Mouse (Mus musculus) CH12.LX (cell line): ENCODE results near the gene Scube3. TPM values are rescaled to one million over a fixed set of nuclear protein-coding genes. Genes with fewer than 3 reads are reported as not detected.

Experiments used
- DNase-seq: peaks from one replicate; pipeline ENCODE4 v3.0.0-alpha.2; 2013; ENCODE audit errors: extremely low read depth
- H3K27ac ChIP-seq: 2 replicates; pipeline ENCODE4 v1.5.1; 2012; ENCODE audit warnings: low read depth, mild to moderate bottlenecking, control low read depth, moderate library complexity; ENCODE audit not compliant: insufficient read depth
- H3K27me3 ChIP-seq: replicated peaks from 2 replicates; pipeline ENCODE3; 2012; ENCODE audit warnings: inconsistent platforms
- H3K36me3 ChIP-seq, 2 experiments: replicated peaks in 1 of 2; 2 replicates each; pipeline versions ENCODE3 to v1.6.1; 2012; ENCODE audit warnings: inconsistent platforms in 1 of 2, low read length in 1 of 2, mild to moderate bottlenecking in 1 of 2, mixed read lengths in 1 of 2, moderate library complexity in 1 of 2; ENCODE audit not compliant: control insufficient read depth in 1 of 2, insufficient read depth in 1 of 2
- H3K4me1 ChIP-seq, 2 experiments: 2 replicates each; pipeline ENCODE4 v1.6.1; 2012; ENCODE audit warnings: inconsistent platforms in 1 of 2, moderate library complexity in 1 of 2; ENCODE audit not compliant: insufficient read depth in 2 of 2, control insufficient read depth in 1 of 2
- H3K4me2 ChIP-seq: 2 replicates; pipeline ENCODE4 v1.6.1; 2012; ENCODE audit warnings: low read depth, mild to moderate bottlenecking, control low read depth; ENCODE audit not compliant: poor library complexity, insufficient read depth, severe bottlenecking
- H3K4me3 ChIP-seq, 3 experiments: fragments of 150-350 bp in 1 of 3; sonication (generic) in 1 of 3; replicated peaks in 1 of 3; 2 replicates each; pipeline versions ENCODE3 to v1.5.1; 2011 to 2012; ENCODE audit warnings: low read depth in 2 of 3, low read length in 2 of 3, mild to moderate bottlenecking in 2 of 3, moderate library complexity in 2 of 3, control low read depth in 1 of 3, improper control_type of control experiment in 1 of 3, inconsistent platforms in 1 of 3, mixed read lengths in 1 of 3; ENCODE audit not compliant: poor library complexity in 1 of 3
- H3K79me2 ChIP-seq: replicated peaks from 2 replicates; pipeline ENCODE4 v1.6.1; 2012; ENCODE audit warnings: mild to moderate bottlenecking, moderate library complexity; ENCODE audit not compliant: control insufficient read depth, poor library complexity, insufficient read depth, severe bottlenecking; ENCODE audit errors: extremely low read depth
- H3K9ac ChIP-seq: 2 replicates; pipeline ENCODE4 v1.6.1; 2012; ENCODE audit warnings: low read depth, mild to moderate bottlenecking, control low read depth, moderate library complexity; ENCODE audit not compliant: insufficient read depth
- H3K9me3 ChIP-seq: replicated peaks from 2 replicates; pipeline ENCODE3; 2012; ENCODE audit warnings: low read length, inconsistent platforms, mixed read lengths
- BHLHE40 ChIP-seq: IDR thresholded peaks from 2 replicates; pipeline ENCODE4 v1.6.1; 2011; ENCODE audit warnings: mild to moderate bottlenecking, low read depth, low read length, improper control_type of control experiment
- CHD1 ChIP-seq: IDR thresholded peaks from 2 replicates; pipeline ENCODE4 v1.6.1; 2012; ENCODE audit warnings: low read depth, low read length, improper control_type of control experiment, inconsistent platforms
- ELF1 ChIP-seq: IDR thresholded peaks from 2 replicates; pipeline ENCODE4 v1.6.1; 2014; ENCODE audit warnings: low read depth, mild to moderate bottlenecking, inconsistent platforms, low read length, improper control_type of control experiment
- JUN ChIP-seq: IDR thresholded peaks from 2 replicates; pipeline ENCODE4 v1.6.1; 2011; ENCODE audit warnings: low read depth, mild to moderate bottlenecking, low read length, improper control_type of control experiment, moderate library complexity; ENCODE audit not compliant: insufficient read depth
- JUND ChIP-seq: conservative IDR thresholded peaks from 2 replicates; pipeline ENCODE4 v1.6.1; 2011; ENCODE audit warnings: low read depth, low read length, improper control_type of control experiment
- MAZ ChIP-seq: IDR thresholded peaks from 2 replicates; pipeline ENCODE4 v1.6.1; 2012; ENCODE audit warnings: low read depth, mild to moderate bottlenecking, inconsistent platforms, low read length, improper control_type of control experiment, moderate library complexity
- MXI1 ChIP-seq: IDR thresholded peaks from 2 replicates; pipeline ENCODE4 v1.6.1; 2011; ENCODE audit warnings: mild to moderate bottlenecking, low read depth, low read length, improper control_type of control experiment
- NRF1 ChIP-seq: IDR thresholded peaks from 2 replicates; pipeline ENCODE4 v1.6.1; 2014; ENCODE audit warnings: low read depth, mild to moderate bottlenecking, inconsistent platforms, low read length, improper control_type of control experiment, moderate library complexity
- POLR2A ChIP-seq: IDR thresholded peaks from 2 replicates; pipeline ENCODE4 v1.6.1; 2011; ENCODE audit warnings: low read depth, mild to moderate bottlenecking, improper control_type of control experiment, low read length
- POLR2AphosphoS2 ChIP-seq: IDR thresholded peaks from 2 replicates; pipeline ENCODE4 v1.6.1; 2011; ENCODE audit warnings: low read depth, low read length, improper control_type of control experiment
- SMC3 ChIP-seq: IDR thresholded peaks from 2 replicates; pipeline ENCODE4 v1.6.1; 2011; ENCODE audit warnings: low read depth, low read length, improper control_type of control experiment
- UBTF ChIP-seq: IDR thresholded peaks from 2 replicates; pipeline ENCODE4 v1.6.1; 2012; ENCODE audit warnings: low read depth, mild to moderate bottlenecking, inconsistent platforms, low read length, improper control_type of control experiment, moderate library complexity
- USF1 ChIP-seq: IDR thresholded peaks from 2 replicates; pipeline ENCODE4 v1.6.1; 2014; ENCODE audit warnings: low read depth, mild to moderate bottlenecking, inconsistent platforms, low read length, improper control_type of control experiment
- ZMIZ1 ChIP-seq: IDR thresholded peaks from 2 replicates; pipeline ENCODE4 v1.6.1; 2012; ENCODE audit warnings: low read depth, mild to moderate bottlenecking, inconsistent platforms, low read length, improper control_type of control experiment
- dilution Hi-C: fragments of 300-500 bp; cut with MboI; formaldehyde crosslinking; loops from 2 replicates; pipeline ENCODE4 v1.14.3; 2020; ENCODE audit warnings: low sequenced_read_pairs; ENCODE audit not compliant: extremely low pct_unique_long_range_greater_than_20kb, extremely low pct_ligation_motif_present
- in situ Hi-C: fragments of 300-500 bp; cut with MboI; formaldehyde crosslinking; loops from 3 replicates; pipeline ENCODE4 v1.14.3; 2019; ENCODE audit warnings: low sequenced_read_pairs, low pct_ligation_motif_present, low pct_unique_long_range_greater_than_20kb, mixed read lengths
- polyA plus RNA-seq: library from polyadenylated mRNA; unstranded; fragments of >175 nt; gene quantifications from 2 replicates; pipeline ENCODE4 v1.2.1, GENCODE M21; 2012; ENCODE audit warnings: low read depth; ENCODE audit not compliant: insufficient read length
- total RNA-seq, 2 experiments: library from RNA; depleted of rRNA; stranded (reverse); fragments of 300-350 nt in 1 of 2; fragments of >200 nt in 1 of 2; gene quantifications; 2 replicates each; pipeline ENCODE4 v1.2.3; 2012 to 2014

The Scube3 gene
- total and polyA plus RNA-seq, 3 experiments, result 0.08 to 0.19 TPM; not detected in 1

GRCm38 (mm10) chr17:28138685-28139084 lies 3.3 kb upstream of the Scube3 start:
- in situ Hi-C loops (no loop called here), dilution Hi-C loops (no loop called here)
- H3K36me3 ChIP-seq, result no peaks in the 10 kb centered on the region
- H3K4me2 ChIP-seq, result no peak overlapping the region
- H3K4me3 ChIP-seq, result no peak overlapping the region
- DNase-seq, result no peak
- no peak overlapping the region for H3K9ac ChIP-seq
- peaks cover 3% of the 10 kb centered on the region for H3K9me3 ChIP-seq
- TF ChIP-seq POLR2A, result no peak
- no peak for TF ChIP-seq MXI1
- no peak for TF ChIP-seq UBTF
- TF ChIP-seq POLR2AphosphoS2, result no peak
- TF ChIP-seq NRF1, result no peak
- no peak for TF ChIP-seq USF1
- TF ChIP-seq ELF1, result no peak
- peaks cover 89% of the 10 kb centered on the region for H3K27me3 ChIP-seq
- H3K4me1 ChIP-seq, result peaks cover under 1 to 9% of the 10 kb centered on the region in 2 experiments; a peak in 3 of 4 replicates
- H3K27ac ChIP-seq, result no peak overlapping the region
- no peaks in the 10 kb centered on the region for H3K79me2 ChIP-seq

DNA sequence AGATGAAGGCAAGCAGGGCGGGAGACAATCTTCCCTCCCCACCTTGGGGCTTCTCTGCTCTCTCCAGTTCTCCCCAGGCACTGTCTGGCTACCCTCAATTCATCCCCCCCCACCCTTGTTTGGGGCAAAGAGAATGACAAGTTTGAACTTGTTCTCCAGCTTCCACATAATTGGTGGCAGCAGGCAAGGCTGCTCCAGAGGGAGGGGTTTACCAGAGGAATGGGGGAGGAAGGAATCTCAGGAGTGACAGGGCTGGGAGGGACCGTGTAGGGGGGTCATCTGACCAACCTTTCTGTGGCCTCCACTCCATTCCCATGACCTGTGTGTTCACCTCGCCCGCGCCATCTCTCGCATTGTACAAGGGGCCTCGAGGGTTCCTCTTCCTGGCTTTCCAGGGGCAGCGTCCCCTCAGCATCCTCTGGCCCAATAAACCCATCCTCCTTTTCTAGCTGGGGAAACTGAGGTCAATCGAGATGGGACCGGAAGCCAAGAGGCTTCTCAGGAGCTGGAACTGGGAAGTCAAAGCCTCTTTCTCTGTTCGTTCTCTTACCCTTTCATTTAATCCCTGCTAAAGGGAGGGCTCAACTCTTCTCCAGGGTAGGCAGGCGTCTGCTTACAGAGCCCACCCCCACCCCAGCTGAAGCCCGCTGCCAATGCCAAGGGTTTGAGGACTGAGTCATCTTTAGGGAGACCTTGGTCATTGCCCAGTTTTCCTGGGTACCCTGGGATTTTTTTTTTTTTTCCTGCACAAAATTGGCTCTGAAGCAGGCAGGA lies 1.3 kb upstream of the Scube3 start:
- H3K36me3 ChIP-seq, result no peaks in the 10 kb centered on the region
- TF ChIP-seq JUN (no peak), SMC3 (no peak), CHD1 (no peak), MXI1 (no peak)
- no peak overlapping the region for H3K27ac ChIP-seq
- H3K79me2 ChIP-seq, result no peaks in the 10 kb centered on the region
- no peak for DNase-seq
- in situ Hi-C loops, result no loop called here
- H3K9me3 ChIP-seq, result peaks cover 3% of the 10 kb centered on the region
- H3K4me2 ChIP-seq, result no peak overlapping the region
- dilution Hi-C loops, result no loop called here
- H3K27me3 ChIP-seq, result peaks cover 87% of the 10 kb centered on the region
- H3K4me1 ChIP-seq, result peaks cover 6 to 18% of the 10 kb centered on the region in 2 experiments
- no peak overlapping the region for H3K4me3 ChIP-seq
- H3K9ac ChIP-seq, result no peak overlapping the region

- in situ Hi-C loops, result no loop called here
- Histone ChIP-seq H3K9me3 (peaks cover 3% of the 10 kb centered on the region), H3K9ac (no peak overlapping the region), H3K79me2 (no peaks in the 10 kb centered on the region), H3K4me1 (peaks cover 8 to 22% of the 10 kb centered on the region in 2 experiments), H3K4me2 (no peak overlapping the region), H3K4me3 (no peak overlapping the region), H3K36me3 (no peaks in the 10 kb centered on the region), H3K27me3 (peaks cover 88% of the 10 kb centered on the region), H3K27ac (no peak overlapping the region)
- dilution Hi-C loops, result no loop called here
- no peak for TF ChIP-seq JUND
- TF ChIP-seq ELF1, result no peak
- no peak for TF ChIP-seq MAZ
- TF ChIP-seq POLR2AphosphoS2, result no peak
- no peak for TF ChIP-seq BHLHE40
- no peak for TF ChIP-seq ZMIZ1
- no peak for DNase-seq
Measured at GRCm38 (mm10) chr17:28141205-28141650, 713 bp upstream of the Scube3 start.
